Mouse (Mus musculus): Measurements from ENCODE around the gene Rab17.

GRCm38 (mm10) chr1:90926030-90926429, 43.4 kb downstream of the Rab17 start:
- TF ChIP-seq CTCF (IDR thresholded peaks at IDR 0.05; ENCODE audit: low read depth) (no peak), EP300 (IDR thresholded peaks at IDR 0.05; ENCODE audit: low read depth) (no peak)
